Mouse (Mus musculus) neural tube, embryonic 14.5 days (tissue): Measurements from ENCODE around the gene Fkbp7. TPM values are rescaled to one million over a fixed set of nuclear protein-coding genes. Genes with fewer than 3 reads are reported as not detected.

Experiments used
- ATAC-seq: fragments of 200-750 bp; cut with Nextera tagmentation; 2 replicates; pipeline ENCODE4 v1.8.0; 2017; ENCODE audit warnings: low read depth, mild to moderate bottlenecking, moderate TSS enrichment, moderate library complexity
- H3K27ac ChIP-seq: fragments of 300-500 bp; sonication (generic); 2 replicates; pipeline ENCODE4 v1.5.1; 2014; ENCODE audit warnings: low read depth, mild to moderate bottlenecking, control low read depth, low read length, moderate library complexity, mixed read lengths
- H3K27me3 ChIP-seq: fragments of 300-500 bp; sonication (generic); 2 replicates; pipeline ENCODE4 v1.6.1; 2014; ENCODE audit warnings: low read length; ENCODE audit not compliant: control insufficient read depth, insufficient read depth
- H3K36me3 ChIP-seq: fragments of 300-500 bp; sonication (generic); 2 replicates; pipeline ENCODE4 v1.6.1; 2014; ENCODE audit warnings: low read length, mixed read lengths; ENCODE audit not compliant: control insufficient read depth, insufficient read depth
- H3K4me1 ChIP-seq: fragments of 300-500 bp; sonication (generic); 2 replicates; pipeline ENCODE4 v1.6.1; 2014; ENCODE audit warnings: low read length; ENCODE audit not compliant: control insufficient read depth, insufficient read depth
- H3K4me2 ChIP-seq: fragments of 300-500 bp; sonication (generic); 2 replicates; pipeline ENCODE4 v1.6.1; 2014; ENCODE audit warnings: mild to moderate bottlenecking, low read depth, low read length, control low read depth
- H3K4me3 ChIP-seq: fragments of 300-500 bp; sonication (generic); 2 replicates; pipeline ENCODE4 v1.5.1; 2014; ENCODE audit warnings: low read depth, low read length, control low read depth, mixed read lengths
- H3K9ac ChIP-seq: fragments of 300-500 bp; sonication (generic); replicated peaks from 2 replicates; pipeline ENCODE4 v1.6.1; 2014; ENCODE audit warnings: low read depth, mild to moderate bottlenecking, control low read depth, low read length, mixed read lengths
- H3K9me3 ChIP-seq: fragments of 300-500 bp; sonication (generic); 2 replicates; pipeline ENCODE4 v1.6.1; 2016; ENCODE audit warnings: low read length; ENCODE audit not compliant: control insufficient read depth
- WGBS: fragments of 180-500 bp; shearing (Covaris S2); extraction: QIAGEN DNeasy Blood & Tissue Kit; methylation state at CpG from one replicate; pipeline ENCODE4 v1.1.7; 2014; 5-methylcytosine and 5-hydroxymethylcytosine counted together
- polyA plus RNA-seq: library from polyadenylated mRNA; unstranded; fragments of >200 nt; fragmentation: Nextera tagmentation; extraction: Ambion mirVana; gene quantifications from 2 replicates; pipeline ENCODE4 v1.2.1, GENCODE M21; 2014

Fkbp7 gene
- polyA plus RNA-seq, 1 experiment from 2014 or later, result 9.0 TPM

DNA sequence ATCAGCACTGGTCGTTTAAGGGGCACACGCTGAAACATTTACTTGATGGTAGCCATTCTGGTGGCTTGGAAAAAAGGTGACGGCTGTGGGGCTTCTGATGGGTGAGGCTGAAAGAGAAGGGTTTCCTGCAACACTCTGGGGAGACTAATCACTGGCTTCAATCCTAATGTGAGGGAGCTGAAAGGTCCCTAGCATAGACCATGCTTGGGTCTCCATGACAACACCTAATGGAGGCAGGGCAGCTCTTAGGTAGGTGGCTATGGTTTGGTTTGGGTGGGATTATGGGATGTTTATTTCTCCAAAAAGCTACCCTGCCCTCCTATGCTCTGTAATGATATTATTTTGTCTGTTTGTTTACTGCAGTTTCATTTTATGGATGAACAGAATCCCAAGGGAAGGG is 17.5 kb downstream of the Fkbp7 start:
- Histone ChIP-seq H3K4me1 (no peaks in the 10 kb centered on the region), H3K27ac (no peak overlapping the region), H3K9ac (no peak overlapping the region), H3K4me2 (no peak overlapping the region), H3K36me3 (no peaks in the 10 kb centered on the region), H3K9me3 (no peaks in the 10 kb centered on the region), H3K27me3 (no peaks in the 10 kb centered on the region), H3K4me3 (no peak overlapping the region)
- WGBS, result 86% methylated on average over 3 of the region's 3 CpGs
- no peak for ATAC-seq

DNA sequence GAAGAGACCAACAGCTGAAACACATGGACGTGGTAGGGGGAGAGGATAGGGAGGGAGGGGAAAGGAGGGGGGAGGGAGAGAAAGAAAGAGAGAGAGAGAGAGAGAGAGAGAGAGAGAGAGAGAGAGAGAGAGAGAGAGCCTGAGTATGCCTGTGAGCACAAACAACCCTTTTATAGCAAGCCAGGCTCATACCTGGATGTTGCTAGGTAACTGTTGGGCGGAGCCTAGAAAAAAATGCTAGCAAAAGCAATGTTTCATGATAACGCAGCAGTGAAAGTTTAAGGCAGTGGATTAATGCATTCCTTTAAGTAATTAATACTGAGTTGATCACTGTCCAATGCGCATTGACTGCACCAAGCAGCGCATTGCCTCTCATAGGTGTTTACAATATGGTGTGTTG is 18.3 kb downstream of the Fkbp7 start:
- no peak for ATAC-seq
- Histone ChIP-seq H3K4me1 (no peaks in the 10 kb centered on the region), H3K4me3 (no peak overlapping the region), H3K9ac (no peak overlapping the region), H3K36me3 (no peaks in the 10 kb centered on the region), H3K27me3 (no peaks in the 10 kb centered on the region), H3K27ac (no peak overlapping the region), H3K4me2 (no peak overlapping the region), H3K9me3 (no peaks in the 10 kb centered on the region)
- WGBS, result 83% methylated on average over 5 of the region's 5 CpGs

DNA sequence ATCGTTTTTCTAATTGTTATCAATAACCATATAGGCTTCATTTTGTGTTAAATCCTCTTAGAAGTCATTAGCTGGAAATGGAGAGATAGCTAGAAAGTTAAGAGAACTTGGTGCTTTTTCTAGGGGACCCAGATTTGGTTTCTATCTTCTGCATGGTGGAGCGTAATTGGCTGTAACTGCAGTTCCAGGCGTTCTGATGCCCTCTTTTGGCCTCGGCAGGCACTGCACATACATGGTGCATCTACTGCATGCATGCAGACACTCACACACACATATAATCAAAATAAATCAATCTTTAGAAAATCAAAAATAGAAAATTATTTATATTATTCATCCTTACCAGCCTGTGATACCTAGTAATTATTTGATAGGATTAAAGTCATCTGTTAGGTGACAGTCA is 19.8 kb downstream of the Fkbp7 start:
- H3K27ac ChIP-seq, result no peak overlapping the region
- H3K9ac ChIP-seq, result no peak overlapping the region
- peaks cover 3% of the 10 kb centered on the region; the same call in 1 of the 2 replicates for H3K4me1 ChIP-seq
- no peak overlapping the region for H3K4me3 ChIP-seq
- H3K9me3 ChIP-seq, result no peaks in the 10 kb centered on the region
- no peak overlapping the region for H3K4me2 ChIP-seq
- no peaks in the 10 kb centered on the region for H3K36me3 ChIP-seq
- 98% methylated on average over 4 of the region's 4 CpGs for WGBS
- no peaks in the 10 kb centered on the region for H3K27me3 ChIP-seq
- ATAC-seq, result no peak

DNA sequence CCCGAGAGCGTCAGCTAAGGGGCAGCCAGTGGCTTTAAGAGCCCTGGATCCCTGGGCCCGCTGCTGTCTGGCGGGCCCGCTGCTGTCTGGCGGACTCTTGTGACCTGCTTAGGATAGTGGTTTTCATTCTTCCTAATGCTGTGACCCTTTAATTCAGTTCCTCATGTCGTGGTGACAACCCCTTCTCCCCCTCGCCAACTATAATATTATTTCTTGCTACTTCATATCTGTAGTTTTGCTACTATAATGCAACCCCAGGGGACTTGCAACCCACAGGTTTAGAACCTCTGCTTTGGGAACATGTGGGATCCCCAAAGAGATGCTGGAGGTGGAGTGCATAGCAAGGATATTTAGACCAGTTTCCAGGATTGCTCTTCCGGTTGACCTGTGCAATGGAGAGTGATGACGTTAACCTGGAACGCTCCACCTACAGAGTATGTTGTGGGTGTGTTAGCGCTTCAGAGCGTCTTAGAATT is 24.2 kb downstream of the Fkbp7 start:
- peak; percentile 34; the same call in 1 of the 2 replicates for ATAC-seq

DNA sequence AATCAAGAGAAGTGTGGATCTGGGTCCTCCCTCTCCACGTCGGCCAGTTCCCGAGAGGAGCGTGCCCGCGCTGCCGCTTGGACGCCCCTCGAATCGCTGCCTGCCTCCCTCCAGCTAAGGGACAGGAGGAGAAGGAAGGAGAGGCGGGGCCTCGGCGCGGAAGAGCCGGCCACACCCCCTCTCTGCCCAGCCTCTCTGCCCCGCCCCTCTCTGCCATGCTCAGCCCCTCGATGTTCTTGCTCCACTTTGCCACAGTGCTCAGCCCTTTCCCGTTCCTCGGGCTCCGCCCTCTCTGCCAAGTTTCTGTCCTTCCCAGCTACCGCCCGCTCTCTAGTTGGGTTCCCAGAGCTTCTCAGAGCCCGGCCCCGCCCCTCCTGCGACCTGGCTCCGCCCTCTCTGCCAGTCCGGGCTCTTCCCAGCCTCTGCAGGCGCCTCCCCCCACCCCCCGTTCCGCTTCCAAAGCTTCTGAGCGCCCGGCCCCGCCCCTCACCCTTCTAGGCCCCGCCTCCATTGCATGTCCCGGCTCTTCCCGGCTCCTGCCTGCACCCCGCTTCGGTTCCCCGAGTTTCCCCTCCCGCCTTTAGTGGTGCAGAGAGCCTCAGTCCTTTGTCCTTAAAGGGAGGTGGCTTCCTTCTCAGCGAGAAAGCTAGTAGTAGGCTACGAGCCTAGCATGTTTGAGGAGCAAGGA is 24.9 kb downstream of the Fkbp7 start, which contains the start of the genes Prkra and Pjvk:
Prkra (minus strand) TSS at position 133 of the 688 bp plus-strand sequence.
Pjvk (plus strand) TSS at position 594 of the 688 bp plus-strand sequence.
- peak within 1 kb of the TSS; percentile 81 for H3K9ac ChIP-seq
- WGBS, result under 1% methylated on average over 42 of the region's 42 CpGs
- ATAC-seq, result peak; percentile 98
- H3K4me2 ChIP-seq, result peak within 1 kb of the TSS; percentile 77
- no peaks in the 10 kb centered on the region for H3K27me3 ChIP-seq
- peaks cover 8% of the 10 kb centered on the region for H3K4me1 ChIP-seq
- no peaks in the 10 kb centered on the region for H3K9me3 ChIP-seq
- peak within 1 kb of the TSS; percentile 79 for H3K4me3 ChIP-seq
- H3K27ac ChIP-seq, result peak within 1 kb of the TSS; percentile 91
- H3K36me3 ChIP-seq, result no peaks in the 10 kb centered on the region

More for the DNA sequence above, 24.2 kb downstream of the Fkbp7 start:
- Histone ChIP-seq H3K4me1 (peaks cover 8% of the 10 kb centered on the region), H3K9ac (peak overlapping the region; percentile 81), H3K9me3 (no peaks in the 10 kb centered on the region), H3K36me3 (no peaks in the 10 kb centered on the region), H3K27me3 (no peaks in the 10 kb centered on the region), H3K4me2 (peak overlapping the region; percentile 44), H3K4me3 (peak overlapping the region; percentile 79; the same call in 1 of the 2 replicates), H3K27ac (peak overlapping the region; percentile 91)
- 30% methylated on average over 13 of the region's 13 CpGs for WGBS

DNA sequence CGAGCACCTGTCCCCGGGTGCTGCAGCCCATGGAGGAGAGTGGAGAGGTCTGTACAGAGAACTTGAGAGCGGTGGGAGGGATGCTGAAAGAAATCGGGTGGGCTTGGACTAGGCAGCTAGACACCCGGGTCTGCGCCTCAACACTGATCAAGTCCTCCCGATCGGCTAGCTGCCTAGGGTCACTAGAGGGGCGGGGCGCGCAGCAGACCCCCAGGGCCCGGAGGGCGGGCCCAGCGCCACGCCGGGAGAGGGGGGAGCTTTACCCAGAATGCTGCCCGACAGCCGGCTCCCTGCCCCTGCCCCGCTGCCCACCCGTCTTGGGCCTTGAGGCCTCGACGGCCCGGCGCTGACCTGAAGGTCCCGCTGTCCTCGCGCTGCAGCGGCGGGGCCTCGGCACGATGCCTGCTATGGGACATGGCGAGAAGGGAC is 25.5 kb downstream of the Fkbp7 start:
- Histone ChIP-seq H3K4me2 (peak overlapping the region; percentile 77), H3K27ac (peak overlapping the region; percentile 91), H3K9ac (peak overlapping the region; percentile 81), H3K4me3 (peak overlapping the region; percentile 79), H3K4me1 (peaks cover 8% of the 10 kb centered on the region), H3K9me3 (no peaks in the 10 kb centered on the region), H3K36me3 (no peaks in the 10 kb centered on the region), H3K27me3 (no peaks in the 10 kb centered on the region)
- ATAC-seq, result peak; percentile 67
- WGBS, result 2% methylated on average over 29 of the region's 32 CpGs

DNA sequence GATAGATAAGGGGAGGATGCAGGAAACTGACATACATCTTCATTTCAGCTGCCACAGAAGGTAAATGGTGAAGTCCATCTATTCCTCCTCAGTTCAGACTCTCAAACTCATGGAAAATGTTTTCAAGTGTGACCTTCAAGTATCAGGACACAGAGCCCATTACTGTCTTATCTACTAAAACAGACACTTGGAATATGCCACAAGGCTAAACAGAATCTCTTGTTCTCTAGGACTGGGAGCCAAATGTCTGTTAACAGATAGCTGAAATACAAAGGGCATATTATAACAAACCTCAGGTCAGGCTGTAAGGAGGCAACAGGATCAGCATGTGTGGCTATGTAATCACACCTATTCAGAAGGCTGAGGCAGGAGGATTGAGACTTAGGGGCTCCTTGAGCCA is 29.1 kb downstream of the Fkbp7 start:
- no peak for ATAC-seq
- H3K36me3 ChIP-seq, result peaks cover 31% of the 10 kb centered on the region
- no peak overlapping the region for H3K9ac ChIP-seq
- peaks cover 8% of the 10 kb centered on the region for H3K4me1 ChIP-seq
- H3K4me3 ChIP-seq, result no peak overlapping the region
- no peaks in the 10 kb centered on the region for H3K27me3 ChIP-seq
- no peak overlapping the region for H3K4me2 ChIP-seq
- H3K27ac ChIP-seq, result no peak overlapping the region
- H3K9me3 ChIP-seq, result no peaks in the 10 kb centered on the region

DNA sequence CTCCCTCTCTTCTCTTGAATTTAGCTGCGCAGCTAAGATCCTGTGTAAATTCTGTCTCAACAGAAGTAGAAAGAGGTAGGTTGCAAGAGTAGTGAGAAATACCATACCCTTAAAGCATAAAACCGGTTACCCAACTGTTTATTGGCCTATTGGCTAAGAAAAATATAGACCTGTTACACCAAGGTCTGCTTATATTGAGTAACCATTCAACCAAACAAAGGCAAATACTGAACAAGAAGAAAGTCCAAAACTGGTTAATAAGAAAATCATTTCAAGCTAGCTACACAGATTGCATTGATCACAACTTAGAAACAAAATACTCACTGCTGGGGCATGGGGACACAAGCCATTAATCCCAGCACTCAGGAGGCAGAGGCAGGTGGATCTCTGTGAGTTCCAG is 33.3 kb downstream of the Fkbp7 start:
- ATAC-seq, result no peak
- H3K9me3 ChIP-seq, result no peaks in the 10 kb centered on the region
- H3K36me3 ChIP-seq, result peaks cover 55% of the 10 kb centered on the region
- H3K4me1 ChIP-seq, result no peaks in the 10 kb centered on the region
- H3K27ac ChIP-seq, result no peak overlapping the region
- no peak overlapping the region for H3K4me3 ChIP-seq
- H3K9ac ChIP-seq, result no peak overlapping the region
- H3K4me2 ChIP-seq, result no peak overlapping the region
- no peaks in the 10 kb centered on the region for H3K27me3 ChIP-seq
- 95% methylated on average over 2 of the region's 2 CpGs for WGBS

DNA sequence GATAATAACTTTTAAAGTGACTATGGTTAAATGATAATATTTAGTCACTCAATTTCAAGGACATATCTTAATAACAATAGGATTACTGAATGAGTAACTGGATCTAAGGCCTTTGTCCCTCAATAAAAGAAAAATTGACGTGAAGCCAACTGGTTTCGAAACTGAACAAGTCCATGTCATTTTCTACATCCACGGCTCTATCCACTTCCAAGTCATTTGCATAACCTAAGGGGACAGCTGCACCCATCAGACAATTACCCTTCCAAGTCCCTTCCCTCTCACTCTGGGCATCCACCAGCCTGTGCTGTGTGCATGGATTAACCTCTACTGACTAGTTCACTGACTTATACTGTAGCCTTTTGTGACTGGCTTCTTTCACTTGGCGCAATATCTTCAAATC is 41.3 kb downstream of the Fkbp7 start:
- H3K27me3 ChIP-seq, result no peaks in the 10 kb centered on the region
- peaks cover 57% of the 10 kb centered on the region for H3K36me3 ChIP-seq
- H3K9ac ChIP-seq, result no peak overlapping the region
- H3K9me3 ChIP-seq, result no peaks in the 10 kb centered on the region
- no peak overlapping the region for H3K27ac ChIP-seq
- no peak for ATAC-seq
- H3K4me2 ChIP-seq, result no peak overlapping the region
- no peaks in the 10 kb centered on the region for H3K4me1 ChIP-seq
- no peak overlapping the region for H3K4me3 ChIP-seq
- 90% methylated on average over 4 of the region's 4 CpGs for WGBS
